Mouse (Mus musculus) spleen, postnatal 4 days (tissue): ENCODE measurements around the gene Ubiad1.

Experiments used
- DNase-seq, 2 experiments: peaks; one replicate each; pipeline ENCODE4 v3.0.0; 2022; ENCODE audit warnings: low spot score in 2 of 2

Ubiad1 gene

DNA sequence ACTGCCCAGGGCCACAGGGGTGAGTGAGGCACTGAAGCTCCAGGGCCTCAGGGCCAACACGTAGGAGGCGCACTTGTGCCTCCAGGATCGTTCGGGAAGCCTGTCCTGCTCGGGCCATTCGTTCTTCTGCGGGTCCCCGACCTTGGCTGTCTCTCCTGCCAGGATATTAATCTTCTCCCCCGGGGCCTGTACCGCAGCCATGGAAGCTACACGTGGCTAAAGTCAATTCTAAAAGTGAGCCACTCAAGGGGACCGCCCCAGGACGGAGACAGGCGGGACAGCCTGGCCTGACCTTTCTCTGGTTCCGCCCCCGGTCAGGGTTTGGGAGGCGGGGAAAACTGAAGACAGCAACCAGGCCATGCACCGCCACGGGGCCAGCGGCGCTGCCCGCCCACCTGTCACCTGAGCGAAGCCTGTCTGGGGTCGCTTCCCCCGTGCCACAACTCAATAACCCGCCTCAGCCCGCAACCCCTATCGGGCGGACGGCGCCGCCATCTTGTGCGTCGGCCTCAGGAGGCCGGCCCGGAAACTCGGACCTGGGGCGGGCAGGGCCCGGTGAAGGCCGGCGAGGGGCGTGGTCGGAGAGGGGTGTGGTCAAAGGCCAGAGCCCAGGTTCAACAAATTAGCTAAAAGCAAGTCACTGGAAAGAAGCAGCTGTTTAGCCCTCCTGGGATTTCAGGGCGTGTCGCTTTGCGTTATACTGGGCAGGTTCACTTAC lies at the start of gene Ubiad1:
TSS of gene Ubiad1 (minus strand) at position 522 of the 718 bp plus-strand sequence.
- peak; percentile 92 to 96 for DNase-seq

DNA sequence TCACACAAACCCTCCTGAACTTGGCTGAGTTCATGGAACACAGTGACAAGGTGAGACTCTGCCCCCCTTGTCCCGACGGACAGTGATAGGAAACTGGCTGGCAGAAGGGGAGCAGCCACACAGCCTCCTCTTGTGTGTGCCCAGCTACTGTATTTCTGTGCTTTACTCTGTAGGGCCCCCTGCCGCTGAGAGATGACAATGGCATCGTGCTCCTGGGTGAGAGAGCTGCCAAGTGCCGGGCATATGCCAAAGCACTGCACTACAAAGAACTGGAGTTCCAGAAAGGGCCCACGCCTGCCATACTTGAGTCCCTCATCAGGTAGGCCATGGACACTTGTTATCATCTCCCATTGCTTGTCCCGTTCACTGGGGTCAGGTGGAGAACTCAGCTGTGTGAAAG lies 46.9 kb upstream of the Ubiad1 start:
- peak in 1 of 2 experiments; percentile 57 for DNase-seq

DNA sequence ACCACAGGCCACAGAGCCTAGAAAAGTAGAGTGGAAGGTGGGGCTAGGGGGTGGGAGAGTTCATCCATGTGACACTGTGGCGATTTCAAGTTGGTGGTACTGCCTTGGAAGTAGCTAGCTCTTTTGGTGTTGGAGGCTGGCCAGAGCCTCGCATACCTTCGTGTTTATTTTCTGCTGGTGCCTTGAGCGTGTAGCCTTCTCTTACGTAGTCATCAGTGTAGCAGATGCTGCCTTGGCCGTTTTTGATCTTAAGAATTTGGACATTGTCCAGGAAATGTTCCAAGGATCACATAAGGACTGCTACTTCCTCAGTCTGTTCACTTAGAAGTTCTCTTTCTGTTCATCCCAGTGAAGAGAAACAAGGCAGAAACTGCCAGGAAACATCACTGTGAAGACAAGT lies 45.9 kb upstream of the Ubiad1 start:
- DNase-seq: no peak

DNA sequence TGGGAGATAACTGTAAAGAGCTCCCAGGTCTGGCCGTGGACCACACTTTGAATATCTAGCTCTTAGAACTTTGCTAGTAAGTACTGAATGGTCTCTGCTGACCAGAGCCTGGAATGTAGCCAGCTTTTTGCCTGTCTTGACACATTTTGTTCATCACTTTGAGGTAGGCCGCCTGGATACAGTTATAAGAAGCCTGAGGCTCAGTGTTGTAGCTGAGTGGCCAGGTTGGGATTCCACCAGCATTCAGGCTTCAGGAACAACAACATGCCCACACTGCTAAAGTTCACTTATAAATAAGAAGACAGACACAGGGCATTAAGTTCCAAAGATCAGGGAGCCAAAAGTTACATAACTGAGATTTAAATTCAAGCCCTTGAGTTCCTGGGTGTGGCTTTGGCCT lies 43.3 kb upstream of the Ubiad1 start:
- no peak for DNase-seq

DNA sequence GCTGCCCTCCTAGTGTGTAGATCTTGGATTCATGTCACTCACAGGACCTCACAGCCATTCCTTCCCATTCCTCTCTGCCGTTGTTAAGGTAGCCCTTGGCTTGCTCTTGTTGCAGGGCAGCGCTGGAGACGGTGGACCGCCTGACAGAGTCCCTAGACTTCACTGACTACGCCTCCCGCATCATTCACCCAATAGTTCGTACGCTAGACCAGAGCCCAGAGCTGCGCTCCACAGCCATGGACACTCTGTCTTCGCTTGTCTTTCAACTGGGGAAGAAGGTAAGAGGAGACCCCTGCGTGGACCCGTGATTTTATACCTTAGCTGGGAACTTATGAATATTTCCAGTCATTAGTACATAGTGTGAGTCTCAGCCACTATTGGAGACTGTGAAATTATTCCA lies 39.9 kb upstream of the Ubiad1 start:
- DNase-seq: peak in 1 of 2 experiments; percentile 53

DNA sequence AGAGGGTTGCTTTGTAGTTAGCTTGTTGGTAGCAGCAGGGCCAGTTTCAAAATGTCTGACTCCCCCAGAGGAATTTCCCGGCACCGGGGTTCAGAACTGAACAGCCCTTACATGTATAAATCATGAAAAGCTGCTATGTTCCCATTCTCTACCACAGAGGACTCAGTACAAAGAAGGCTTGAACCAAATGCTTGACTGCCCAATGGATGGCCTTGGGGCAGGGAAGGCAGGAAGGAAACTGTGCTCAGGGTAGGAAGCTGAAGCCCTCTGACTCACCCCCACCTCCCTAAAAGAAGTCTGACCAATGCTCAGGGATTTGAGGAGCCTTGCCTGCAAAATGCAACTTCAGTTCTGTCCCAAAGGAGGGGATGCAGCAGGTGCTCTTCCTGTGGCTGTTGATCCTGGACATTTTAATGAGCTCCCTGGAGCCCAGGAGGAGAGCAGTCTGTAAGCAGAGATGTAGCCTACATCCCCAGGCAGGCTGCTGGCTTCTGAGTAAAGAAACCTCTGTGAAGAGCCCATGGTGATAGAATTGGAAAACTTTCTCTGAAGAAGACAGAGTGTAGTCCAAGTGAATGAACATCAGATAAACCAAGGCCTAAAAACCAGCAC lies 37.1 kb upstream of the Ubiad1 start:
- DNase-seq: no peak

DNA sequence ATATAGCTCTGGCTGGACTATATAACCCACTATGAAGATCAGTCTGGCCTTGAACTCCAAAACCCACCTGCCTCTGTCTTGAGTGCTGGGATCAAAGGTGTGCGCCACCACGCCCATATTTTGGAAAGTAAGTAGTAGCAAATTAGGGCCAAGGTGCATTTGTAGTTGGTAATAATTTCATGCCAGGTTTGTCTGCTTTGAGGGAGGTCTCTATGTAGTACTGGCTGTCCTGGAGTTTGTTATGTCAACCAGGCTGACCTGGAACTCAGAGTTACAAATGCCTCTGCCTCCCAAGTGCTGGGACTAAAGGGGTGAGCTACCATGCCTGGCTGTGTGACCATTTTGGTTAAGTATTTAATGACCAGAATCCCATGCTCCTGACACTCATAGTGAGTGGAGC lies 35.7 kb upstream of the Ubiad1 start:
- no peak for DNase-seq

DNA sequence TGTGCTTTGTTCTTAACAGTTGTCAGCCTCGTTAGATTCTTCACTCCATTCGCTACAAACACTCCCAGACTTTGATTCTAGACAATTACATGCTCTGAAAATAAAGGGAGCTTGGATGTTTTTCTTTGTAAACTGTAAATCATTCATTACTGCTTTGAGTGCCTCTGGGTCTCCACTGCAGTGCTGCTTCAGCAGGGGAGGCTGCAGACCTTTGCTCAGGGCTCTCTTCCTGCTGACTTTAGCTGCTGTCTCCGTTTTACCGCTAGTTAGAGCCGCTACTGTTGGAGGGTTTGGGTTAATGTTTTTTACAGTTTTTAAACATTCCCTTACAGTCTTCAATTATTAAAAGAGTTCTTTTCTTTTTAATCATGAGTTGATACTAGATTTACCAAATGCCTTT lies 28.9 kb upstream of the Ubiad1 start:
- no peak for DNase-seq

DNA sequence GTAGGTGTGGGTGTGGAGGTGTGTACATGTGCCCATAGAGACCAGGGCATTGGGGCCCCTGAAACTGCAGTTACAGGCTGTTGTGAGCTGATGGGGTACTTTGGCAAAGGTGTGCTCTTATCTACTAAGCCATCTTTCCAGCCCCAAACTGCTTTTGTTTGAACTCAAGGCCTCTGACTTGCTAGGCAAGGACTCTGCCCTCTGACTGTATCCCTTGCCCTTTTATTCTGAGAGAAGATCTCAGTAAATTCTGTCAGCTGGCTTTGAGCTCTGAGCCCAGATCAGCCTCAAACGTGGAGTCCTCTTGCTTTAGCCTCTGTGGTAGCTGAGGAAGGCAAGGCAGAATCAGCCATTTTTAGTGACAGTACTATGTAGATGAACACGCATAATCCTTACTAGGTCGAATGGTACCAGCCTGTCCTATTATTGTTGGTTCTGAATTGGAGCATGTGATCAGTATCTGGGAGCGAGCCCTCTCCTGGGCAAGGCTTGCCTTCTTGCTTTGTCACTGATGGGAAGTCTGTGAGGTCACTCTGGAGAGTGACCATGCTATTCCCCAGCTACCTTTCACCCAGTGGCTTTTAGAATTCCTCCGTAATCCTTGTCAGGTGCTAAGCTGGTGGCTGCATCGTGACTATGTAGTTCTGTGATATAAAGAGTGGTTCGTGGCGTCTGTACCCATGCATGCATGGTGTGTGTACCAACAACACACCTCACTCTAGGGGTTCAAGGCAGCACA lies 28.0 kb upstream of the Ubiad1 start:
- no peak for DNase-seq

DNA sequence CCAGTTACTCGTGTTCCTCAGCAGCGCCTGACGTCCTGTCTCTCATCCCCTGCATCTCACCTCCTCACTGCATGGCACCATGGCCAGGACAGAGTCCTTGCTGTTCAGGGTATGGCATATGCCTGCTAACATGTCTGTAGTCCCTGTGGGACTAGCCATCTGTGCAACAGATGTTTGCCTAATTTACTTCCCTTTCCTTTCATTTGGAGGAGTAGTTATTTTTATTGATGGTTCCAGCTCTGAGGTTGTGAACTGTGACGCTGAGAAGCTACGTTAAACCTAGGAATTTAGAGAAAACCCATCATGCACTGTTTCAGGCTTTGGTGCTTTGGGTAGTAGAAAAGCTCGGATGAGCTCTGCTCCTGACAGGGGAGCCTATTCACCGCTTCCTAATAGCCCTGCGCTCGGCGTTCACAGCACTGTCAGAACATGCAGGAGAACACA lies 26.8 kb upstream of the Ubiad1 start:
- DNase-seq: no peak

DNA sequence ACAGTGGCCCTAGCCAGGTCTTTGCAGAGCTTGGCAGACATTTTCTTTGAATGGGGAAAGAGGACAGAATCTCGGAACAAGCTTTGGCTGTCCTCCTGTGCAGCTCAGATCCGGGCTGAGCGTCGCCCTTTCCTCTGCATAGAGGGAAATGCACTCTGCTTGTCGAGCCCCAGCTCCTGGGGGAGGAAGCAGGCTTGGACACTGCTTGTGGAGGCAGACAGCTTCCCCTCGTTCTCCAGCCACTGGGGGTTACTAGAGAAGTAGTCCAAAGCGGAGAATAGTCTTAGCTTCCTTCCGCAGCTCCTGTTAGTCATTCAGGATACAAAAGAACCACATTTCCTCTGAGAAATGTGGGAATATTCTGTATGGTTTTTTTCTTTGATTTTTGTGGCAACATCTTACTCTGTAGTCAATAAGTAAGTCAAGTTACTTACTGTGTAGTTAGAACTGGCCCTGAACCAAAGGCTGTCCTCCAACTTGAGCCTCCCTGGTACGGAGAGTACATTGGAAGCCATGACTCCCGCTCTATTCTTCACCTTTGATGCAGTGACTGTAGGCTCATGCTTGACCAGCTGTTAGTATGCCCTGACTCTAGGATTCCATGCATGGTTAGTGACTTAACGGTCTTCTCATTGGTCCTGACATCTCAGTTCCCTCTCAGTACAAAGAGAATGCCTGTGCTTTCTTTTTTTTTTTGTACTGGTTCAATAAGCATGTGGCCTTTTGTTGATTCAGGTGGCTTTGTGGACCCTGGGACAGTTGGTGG lies 25.1 kb upstream of the Ubiad1 start:
- DNase-seq: no peak

DNA sequence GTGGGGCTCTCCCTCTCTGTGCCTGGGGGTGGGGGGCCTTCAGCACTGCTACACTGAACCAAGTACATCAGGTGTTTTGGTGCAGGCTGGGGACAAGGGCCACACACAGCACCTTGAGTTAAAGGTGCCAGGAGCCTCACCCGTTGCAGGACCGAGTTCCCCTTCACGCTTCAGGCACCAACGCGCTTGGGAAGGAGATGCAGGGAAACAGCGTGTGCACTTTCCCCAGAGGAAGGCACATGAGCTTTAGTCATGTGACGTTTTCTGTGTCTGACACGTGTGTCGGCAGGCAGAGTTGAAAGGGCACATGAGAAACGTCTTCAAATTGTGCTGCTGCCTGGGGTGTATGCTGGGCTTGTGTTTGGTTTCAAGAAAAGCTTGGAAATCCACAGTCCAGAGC lies 23.8 kb upstream of the Ubiad1 start:
- DNase-seq: no peak

DNA sequence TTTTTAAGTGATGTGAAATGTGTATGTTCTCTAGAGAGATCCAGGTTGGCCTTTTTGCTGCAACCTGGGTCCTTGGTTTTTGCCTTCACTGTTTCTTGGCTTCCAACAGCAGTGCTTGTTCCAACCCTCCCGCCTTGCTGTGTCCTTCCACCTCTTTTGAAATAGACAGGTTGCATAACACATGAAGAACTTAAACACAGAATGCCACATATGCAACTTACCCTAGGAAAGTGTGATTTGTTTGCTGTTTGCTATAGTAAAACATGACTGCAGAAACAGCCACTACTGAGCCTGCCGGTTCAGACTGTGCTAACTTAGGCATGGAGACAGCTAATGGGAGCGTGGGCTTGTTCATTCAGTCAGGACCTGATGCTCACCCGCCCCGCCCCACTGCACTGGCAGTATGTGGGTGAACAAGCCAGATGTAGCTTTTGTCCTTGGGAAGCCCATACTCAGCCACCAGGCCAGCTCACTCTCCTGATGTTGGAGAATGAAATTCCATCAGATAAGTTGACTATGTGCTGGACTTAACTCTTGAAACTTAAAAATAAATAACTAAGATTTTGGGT lies 22.0 kb upstream of the Ubiad1 start:
- DNase-seq: no peak

DNA sequence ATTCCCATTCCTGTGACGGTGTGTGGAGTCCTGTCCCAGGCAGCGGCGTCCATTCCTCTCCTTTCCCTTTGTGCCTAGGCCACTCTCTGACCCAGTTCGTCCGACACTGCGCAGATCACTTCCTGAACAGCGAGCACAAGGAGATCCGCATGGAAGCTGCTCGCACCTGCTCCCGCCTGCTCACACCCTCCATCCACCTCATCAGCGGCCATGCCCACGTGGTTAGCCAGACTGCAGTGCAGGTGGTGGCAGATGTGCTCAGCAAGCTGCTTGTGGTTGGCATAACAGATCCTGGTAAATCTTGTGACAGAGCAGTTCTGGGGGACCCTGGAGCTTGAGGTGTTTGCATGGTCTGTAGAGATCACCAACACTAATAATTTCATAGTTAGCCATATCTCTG lies 20.3 kb upstream of the Ubiad1 start:
- no peak for DNase-seq

DNA sequence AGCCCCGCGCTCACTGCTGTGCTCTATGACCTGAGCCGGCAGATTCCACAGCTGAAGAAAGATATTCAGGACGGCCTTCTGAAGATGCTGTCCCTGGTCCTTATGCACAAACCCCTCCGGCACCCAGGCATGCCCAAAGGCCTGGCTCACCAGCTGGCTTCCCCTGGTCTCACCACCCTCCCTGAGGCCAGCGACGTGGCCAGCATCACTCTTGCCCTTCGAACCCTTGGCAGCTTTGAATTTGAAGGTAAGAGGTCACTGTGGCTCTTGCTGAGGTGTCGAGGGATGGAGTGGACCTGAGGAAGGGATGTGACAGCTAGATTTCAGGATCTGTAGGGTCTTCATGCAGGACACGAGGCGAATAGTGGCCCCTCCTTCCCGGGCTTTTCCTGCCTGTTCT lies 19.7 kb upstream of the Ubiad1 start:
- no peak for DNase-seq

DNA sequence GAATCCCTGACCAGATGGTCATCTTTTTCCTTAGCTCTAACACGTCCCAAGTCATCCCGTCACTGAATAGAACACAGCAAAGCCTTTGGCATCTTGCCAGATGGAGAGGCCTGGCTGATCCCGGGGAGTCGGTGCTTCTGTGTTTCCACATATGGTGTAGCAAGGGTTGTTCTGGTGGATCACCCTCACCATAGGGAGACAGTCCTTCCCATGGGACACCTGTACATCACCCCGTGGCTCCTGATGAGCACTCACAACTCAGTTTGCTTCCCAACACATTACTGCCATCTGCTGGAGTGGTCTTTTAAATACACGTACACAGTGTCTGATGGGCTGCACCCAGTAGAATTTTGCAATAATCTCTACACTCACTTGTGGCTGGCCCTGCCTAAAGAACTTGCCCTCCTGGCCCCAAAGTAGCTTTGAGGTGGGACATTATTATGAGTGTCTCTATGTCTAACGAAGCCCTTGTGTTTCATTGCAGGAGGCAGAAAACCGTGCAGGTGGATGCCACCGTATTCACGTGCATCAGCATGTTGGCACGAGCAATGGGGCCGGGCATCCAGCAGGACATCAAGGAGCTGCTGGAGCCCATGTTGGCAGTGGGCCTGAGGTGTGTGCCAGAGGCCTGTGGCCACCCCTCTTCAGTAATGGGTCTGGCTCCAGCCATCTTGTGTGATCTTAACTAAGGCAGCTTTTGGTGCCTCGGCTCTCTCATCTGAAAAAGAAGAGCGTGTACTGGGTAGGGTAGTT lies 18.8 kb upstream of the Ubiad1 start:
- no peak for DNase-seq

DNA sequence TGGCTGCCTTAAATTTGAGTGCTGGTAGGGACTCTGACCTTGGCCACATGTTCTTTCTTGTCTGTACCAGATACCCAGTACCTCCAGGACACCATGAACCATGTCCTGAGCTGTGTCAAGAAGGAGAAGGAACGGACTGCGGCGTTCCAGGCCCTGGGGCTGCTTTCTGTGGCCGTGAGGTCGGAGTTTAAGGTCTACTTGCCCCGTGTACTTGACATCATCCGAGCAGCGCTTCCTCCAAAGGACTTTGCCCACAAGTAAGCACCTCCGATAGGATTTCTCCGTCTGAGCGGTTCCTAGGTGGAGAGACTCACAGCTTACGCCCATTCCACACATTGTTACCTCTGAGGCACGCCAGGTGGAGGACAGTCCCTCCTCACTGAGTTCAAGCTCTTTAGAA lies 18.1 kb upstream of the Ubiad1 start:
- DNase-seq: no peak

DNA sequence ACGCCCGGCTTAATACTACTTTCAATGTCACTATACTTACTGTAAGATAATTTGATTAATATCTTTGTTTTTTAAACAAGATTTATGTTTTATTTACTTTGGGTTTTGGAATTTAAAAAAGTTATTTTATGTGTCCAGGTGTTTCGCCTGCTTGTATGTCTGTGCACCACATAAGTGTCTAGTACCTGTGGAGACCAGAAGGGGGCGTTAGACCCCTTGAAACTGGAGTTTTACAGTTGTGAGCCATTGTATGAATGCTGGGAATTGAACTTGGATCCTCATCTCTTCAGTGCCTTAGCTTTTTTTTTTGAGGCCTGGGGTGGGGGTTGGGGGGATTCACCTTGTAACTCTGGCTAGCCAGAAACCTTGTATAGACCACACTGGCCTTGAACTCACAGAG lies 17.2 kb upstream of the Ubiad1 start:
- DNase-seq: no peak

DNA sequence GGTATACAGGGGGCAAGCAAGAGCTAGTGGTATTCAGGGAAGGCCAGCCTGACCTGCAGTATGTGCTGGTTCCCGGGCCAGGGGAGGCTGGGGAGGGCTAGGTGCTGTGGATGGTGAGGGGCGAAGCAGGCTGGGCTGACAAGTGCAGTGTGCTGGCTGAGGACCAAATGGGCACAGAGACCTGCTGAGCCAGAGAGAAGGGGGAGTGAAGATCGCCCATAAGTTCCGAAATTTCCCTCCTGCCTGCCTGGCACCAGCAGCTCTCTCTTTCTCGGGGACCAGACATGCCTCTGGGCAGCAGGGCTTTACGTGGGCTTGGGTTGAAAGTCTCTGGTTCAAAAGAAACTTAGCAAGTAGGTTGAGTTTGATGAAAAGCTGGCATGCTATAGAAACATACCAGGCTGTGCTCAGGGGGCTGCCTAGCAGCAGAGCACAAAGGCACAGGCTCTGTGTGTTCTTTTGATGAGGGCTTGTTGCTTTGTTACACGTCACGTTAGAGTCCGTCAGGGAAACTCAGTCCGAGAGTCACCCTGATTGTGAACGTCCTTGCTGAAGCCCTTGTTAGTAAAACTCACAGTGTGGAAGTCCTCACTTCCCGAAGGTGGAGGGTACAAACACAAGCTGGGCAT lies 16.2 kb upstream of the Ubiad1 start:
- DNase-seq: no peak

DNA sequence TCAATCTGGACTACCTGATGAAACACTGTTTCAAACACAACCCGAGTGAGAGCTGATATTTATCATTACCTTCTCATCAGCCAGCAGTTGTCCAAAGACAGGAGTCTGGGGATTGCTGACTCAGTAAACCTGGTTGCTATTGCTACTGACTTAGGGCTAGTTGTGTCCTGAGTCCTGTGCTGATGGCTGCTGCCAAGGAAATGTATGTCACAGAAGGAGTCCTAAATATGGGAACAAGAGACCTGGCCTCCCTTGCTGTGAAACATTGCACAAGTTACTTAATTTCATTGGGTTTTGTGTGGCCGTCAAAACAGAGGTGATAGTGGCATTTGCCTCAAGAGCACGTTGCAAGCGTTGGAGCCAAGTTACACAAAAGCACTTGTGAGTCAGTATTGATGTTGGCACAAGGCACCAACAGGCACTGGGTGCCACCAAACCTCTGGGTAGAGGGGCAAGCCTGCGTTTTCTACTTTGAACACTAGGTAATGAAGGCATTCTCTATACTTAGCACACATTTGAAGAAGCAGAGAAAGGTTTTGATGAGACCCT lies 11.0 kb upstream of the Ubiad1 start:
- no peak for DNase-seq
